Mouse (Mus musculus): ENCODE measurements around the gene Slc9a9. TPM values are rescaled to one million over a fixed set of nuclear protein-coding genes. Genes with fewer than 3 reads are reported as not detected.

The Slc9a9 gene
- polyA plus RNA-seq, 1 experiment: 16.0 TPM

GRCm38 (mm10) chr9:94678021-94678655 is 8.4 kb downstream of the Slc9a9 start:
- H3K27ac ChIP-seq (ENCODE audit: insufficient read depth, low read length): no peak overlapping the region
- peaks cover 6% of the 10 kb centered on the region for H3K4me1 ChIP-seq (ENCODE audit: control insufficient read depth, insufficient read depth, low read length)
- TF ChIP-seq POLR2A (IDR thresholded peaks at IDR 0.05; ENCODE audit: extremely low read depth, insufficient read depth, low read length) (no peak), CTCF (IDR thresholded peaks at IDR 0.05; ENCODE audit: extremely low read depth, insufficient read depth, low read length) (no peak)
- H3K4me3 ChIP-seq (ENCODE audit: insufficient read depth, low read length): no peak overlapping the region

GRCm38 (mm10) chr9:94680468-94681094 is 10.9 kb downstream of the Slc9a9 start:
- peaks cover 6% of the 10 kb centered on the region for H3K4me1 ChIP-seq (ENCODE audit: control insufficient read depth, insufficient read depth, low read length)
- no peak overlapping the region for H3K4me3 ChIP-seq (ENCODE audit: insufficient read depth, low read length)
- no peak overlapping the region for H3K27ac ChIP-seq (ENCODE audit: insufficient read depth, low read length)
- TF ChIP-seq POLR2A (IDR thresholded peaks at IDR 0.05; ENCODE audit: extremely low read depth, insufficient read depth, low read length) (no peak), CTCF (IDR thresholded peaks at IDR 0.05; ENCODE audit: extremely low read depth, insufficient read depth, low read length) (no peak)

- TF ChIP-seq POLR2A (IDR thresholded peaks at IDR 0.05; ENCODE audit: extremely low read depth, insufficient read depth, low read length) (no peak), CTCF (IDR thresholded peaks at IDR 0.05; ENCODE audit: extremely low read depth, insufficient read depth, low read length) (no peak)
- Histone ChIP-seq H3K4me1 (ENCODE audit: control insufficient read depth, insufficient read depth, low read length) (peaks cover 6% of the 10 kb centered on the region), H3K4me3 (ENCODE audit: insufficient read depth, low read length) (no peak overlapping the region), H3K27ac (ENCODE audit: insufficient read depth, low read length) (no peak overlapping the region)
Observed at GRCm38 (mm10) chr9:94681095-94681487, 11.4 kb downstream of the Slc9a9 start.

DNA sequence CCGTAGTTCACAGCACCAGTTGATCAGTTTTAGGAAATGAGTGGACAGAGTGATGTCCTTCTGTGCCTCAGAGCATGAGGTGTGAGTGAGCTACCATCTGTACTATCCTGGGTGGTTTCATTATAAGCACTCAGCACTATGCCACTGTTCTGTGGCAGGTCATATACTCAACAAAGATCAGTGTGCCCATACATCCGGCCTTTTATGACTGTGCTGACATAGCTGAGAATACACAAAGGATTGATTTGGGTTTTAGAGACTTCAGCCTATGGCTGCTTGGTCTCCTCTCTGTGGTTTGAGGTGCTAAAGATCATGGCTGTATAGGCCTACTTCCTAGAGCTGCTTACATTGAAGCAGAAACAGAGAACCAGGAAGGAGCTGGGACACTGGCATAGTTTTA is 12.6 kb downstream of the Slc9a9 start:
- no peak overlapping the region for H3K4me3 ChIP-seq (ENCODE audit: insufficient read depth, low read length)
- peaks cover 6% of the 10 kb centered on the region for H3K4me1 ChIP-seq (ENCODE audit: control insufficient read depth, insufficient read depth, low read length)
- no peak overlapping the region for H3K27ac ChIP-seq (ENCODE audit: insufficient read depth, low read length)
- TF ChIP-seq POLR2A (IDR thresholded peaks at IDR 0.05; ENCODE audit: extremely low read depth, insufficient read depth, low read length): no peak
- TF ChIP-seq CTCF (IDR thresholded peaks at IDR 0.05; ENCODE audit: extremely low read depth, insufficient read depth, low read length): no peak

DNA sequence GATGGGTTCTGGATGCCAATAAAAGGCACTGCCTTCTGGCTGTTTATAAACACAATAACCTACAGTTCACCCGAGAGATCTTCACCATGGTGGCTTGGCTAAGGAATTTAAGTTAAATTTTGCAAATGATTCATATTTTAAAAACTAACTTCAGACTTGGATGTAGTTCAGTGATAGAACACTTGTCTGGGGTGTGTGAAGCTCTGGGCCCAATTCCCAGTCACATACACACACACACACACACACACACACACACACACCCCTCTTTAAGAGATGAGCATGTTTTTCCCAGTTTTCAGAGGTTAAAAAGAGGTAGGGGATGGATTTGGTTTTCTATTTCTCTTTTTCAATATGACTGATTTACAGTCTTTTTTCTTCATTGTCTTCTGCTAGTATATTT is 15.9 kb downstream of the Slc9a9 start:
- peaks cover 2% of the 10 kb centered on the region; the same call in 1 of the 2 replicates for H3K4me1 ChIP-seq (ENCODE audit: control insufficient read depth, insufficient read depth, low read length)
- TF ChIP-seq CTCF (IDR thresholded peaks at IDR 0.05; ENCODE audit: extremely low read depth, insufficient read depth, low read length): no peak
- no peak for TF ChIP-seq POLR2A (IDR thresholded peaks at IDR 0.05; ENCODE audit: extremely low read depth, insufficient read depth, low read length)
- no peak overlapping the region for H3K4me3 ChIP-seq (ENCODE audit: insufficient read depth, low read length)
- H3K27ac ChIP-seq (ENCODE audit: insufficient read depth, low read length): no peak overlapping the region

GRCm38 (mm10) chr9:94686380-94686779 is 16.7 kb downstream of the Slc9a9 start:
- Histone ChIP-seq H3K27ac (ENCODE audit: insufficient read depth, low read length) (no peak overlapping the region), H3K4me1 (ENCODE audit: control insufficient read depth, insufficient read depth, low read length) (peaks cover 1% of the 10 kb centered on the region; the same call in 1 of the 2 replicates), H3K4me3 (ENCODE audit: insufficient read depth, low read length) (no peak overlapping the region)
- TF ChIP-seq POLR2A (IDR thresholded peaks at IDR 0.05; ENCODE audit: extremely low read depth, insufficient read depth, low read length): no peak
- no peak for TF ChIP-seq CTCF (IDR thresholded peaks at IDR 0.05; ENCODE audit: extremely low read depth, insufficient read depth, low read length)

DNA sequence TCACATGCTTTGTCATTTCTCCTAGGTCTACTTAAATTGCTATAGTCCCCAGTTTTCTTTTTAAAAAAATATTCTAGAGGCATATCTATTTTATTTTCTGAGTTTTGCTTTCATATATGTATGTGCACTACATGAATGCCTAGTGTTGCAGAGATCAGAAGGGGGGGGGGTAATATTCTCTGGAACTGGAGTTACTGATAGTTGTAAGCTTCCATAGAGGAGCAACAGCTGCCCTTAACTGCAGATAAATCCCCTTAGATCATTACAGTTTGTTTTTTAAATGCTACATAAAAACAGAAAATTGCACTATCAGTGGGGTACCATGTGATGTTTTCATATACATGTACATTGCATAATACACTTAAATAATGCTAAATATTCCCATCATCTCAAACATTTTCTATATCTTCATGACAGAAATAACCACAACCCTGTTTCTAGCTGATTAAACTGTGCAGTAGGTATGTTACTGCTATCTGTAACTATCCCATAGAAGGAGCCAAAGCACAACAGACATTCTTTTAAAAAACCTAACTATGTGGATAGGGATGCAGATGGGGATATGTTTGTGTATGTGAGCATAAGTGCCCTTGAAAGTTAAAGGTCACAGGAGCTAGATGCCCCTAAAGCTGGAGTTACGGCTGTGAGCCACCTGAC is 17.6 kb downstream of the Slc9a9 start:
- Histone ChIP-seq H3K27ac (ENCODE audit: insufficient read depth, low read length) (no peak overlapping the region), H3K4me3 (ENCODE audit: insufficient read depth, low read length) (no peak overlapping the region)
- TF ChIP-seq POLR2A (IDR thresholded peaks at IDR 0.05; ENCODE audit: extremely low read depth, insufficient read depth, low read length) (no peak), CTCF (IDR thresholded peaks at IDR 0.05; ENCODE audit: extremely low read depth, insufficient read depth, low read length) (no peak)

DNA sequence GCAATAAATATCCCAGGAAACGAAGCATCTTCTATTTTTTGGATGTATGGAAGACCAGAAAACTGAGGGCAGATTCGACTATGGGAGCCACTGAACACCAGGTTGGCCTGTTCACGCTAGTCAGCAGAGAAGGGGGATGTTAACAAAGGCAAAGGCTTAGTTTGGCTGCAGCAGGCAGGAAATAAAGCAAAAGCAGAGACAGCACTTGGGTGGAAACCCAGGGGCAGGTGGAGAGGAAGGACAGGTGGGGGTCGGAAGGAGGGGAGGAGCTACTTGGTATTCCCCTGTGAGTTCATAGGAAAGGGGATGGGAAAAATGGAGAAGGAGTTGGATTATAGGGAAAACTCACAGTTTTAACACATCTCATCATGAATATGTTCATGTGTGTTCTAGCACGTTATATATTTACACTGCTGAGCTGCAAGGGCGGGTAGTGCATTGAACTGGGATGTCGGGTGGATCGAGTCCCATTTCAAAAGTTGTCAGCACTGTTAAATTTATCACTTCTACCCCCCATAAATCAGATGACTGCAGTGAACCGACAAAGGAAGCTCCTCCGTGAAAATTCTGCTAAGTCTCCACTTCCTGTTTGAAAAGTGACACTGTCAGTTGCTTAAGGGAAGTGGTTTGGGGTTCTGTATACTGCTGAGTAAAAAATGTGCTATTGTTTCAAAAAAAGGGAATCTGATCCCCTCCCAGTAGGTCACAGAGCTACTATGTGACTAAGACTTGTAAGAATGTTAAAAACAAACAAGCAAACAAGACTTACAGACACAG is 21.8 kb downstream of the Slc9a9 start:
- H3K4me3 ChIP-seq (ENCODE audit: insufficient read depth, low read length): no peak overlapping the region
- no peaks in the 10 kb centered on the region; the same call in 1 of the 2 replicates for H3K4me1 ChIP-seq (ENCODE audit: control insufficient read depth, insufficient read depth, low read length)
- no peak overlapping the region for H3K27ac ChIP-seq (ENCODE audit: insufficient read depth, low read length)
- TF ChIP-seq POLR2A (IDR thresholded peaks at IDR 0.05; ENCODE audit: extremely low read depth, insufficient read depth, low read length) (no peak), CTCF (IDR thresholded peaks at IDR 0.05; ENCODE audit: extremely low read depth, insufficient read depth, low read length) (no peak)

More for the DNA sequence above, 17.6 kb downstream of the Slc9a9 start:
- H3K4me1 ChIP-seq (ENCODE audit: control insufficient read depth, insufficient read depth, low read length): peaks cover 1% of the 10 kb centered on the region; the same call in 1 of the 2 replicates

DNA sequence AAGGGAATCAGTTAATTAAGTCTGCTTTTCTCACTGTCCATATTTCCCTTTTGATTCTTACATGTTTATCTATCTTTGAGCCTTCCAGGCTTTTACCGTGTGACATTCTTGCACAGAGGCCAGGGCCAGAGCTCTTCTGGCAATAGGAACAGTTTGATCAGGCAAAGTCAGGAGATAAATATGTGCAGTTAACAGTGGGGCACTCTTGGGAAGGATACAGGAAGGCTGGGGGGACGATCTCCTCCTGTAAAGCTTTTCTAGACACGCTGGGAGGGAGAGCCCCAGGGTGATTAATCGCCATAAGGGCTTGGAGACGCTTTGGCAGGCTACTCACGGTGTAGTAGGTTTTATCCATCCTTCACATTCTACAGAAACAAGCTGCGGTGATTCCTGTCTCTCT is 22.4 kb downstream of the Slc9a9 start:
- no peak overlapping the region for H3K4me3 ChIP-seq (ENCODE audit: insufficient read depth, low read length)
- H3K27ac ChIP-seq (ENCODE audit: insufficient read depth, low read length): no peak overlapping the region
- peaks cover 1% of the 10 kb centered on the region; the same call in 1 of the 2 replicates for H3K4me1 ChIP-seq (ENCODE audit: control insufficient read depth, insufficient read depth, low read length)
- TF ChIP-seq POLR2A (IDR thresholded peaks at IDR 0.05; ENCODE audit: extremely low read depth, insufficient read depth, low read length): no peak
- TF ChIP-seq CTCF (IDR thresholded peaks at IDR 0.05; ENCODE audit: extremely low read depth, insufficient read depth, low read length): no peak
